Mouse (Mus musculus) CH12.LX (cell line): ENCODE results near the gene Lin7b. TPM values are rescaled to one million over a fixed set of nuclear protein-coding genes. Genes with fewer than 3 reads are reported as not detected.
A peak's percentile ranks its signal among the peaks of the same experiment; 100 is the strongest.

Source experiments
- DNase-seq: peaks from one replicate; pipeline ENCODE4 v3.0.0-alpha.2; 2013; ENCODE audit errors: extremely low read depth
- H3K27ac ChIP-seq: 2 replicates; pipeline ENCODE4 v1.5.1; 2012; ENCODE audit warnings: low read depth, mild to moderate bottlenecking, control low read depth, moderate library complexity; ENCODE audit not compliant: insufficient read depth
- H3K27me3 ChIP-seq: replicated peaks from 2 replicates; pipeline ENCODE3; 2012; ENCODE audit warnings: inconsistent platforms
- H3K36me3 ChIP-seq, 2 experiments: replicated peaks in 1 of 2; 2 replicates each; pipeline versions ENCODE3 to v1.6.1; 2012; ENCODE audit warnings: inconsistent platforms in 1 of 2, low read length in 1 of 2, mild to moderate bottlenecking in 1 of 2, mixed read lengths in 1 of 2, moderate library complexity in 1 of 2; ENCODE audit not compliant: control insufficient read depth in 1 of 2, insufficient read depth in 1 of 2
- H3K4me1 ChIP-seq, 2 experiments: 2 replicates each; pipeline ENCODE4 v1.6.1; 2012; ENCODE audit warnings: inconsistent platforms in 1 of 2, moderate library complexity in 1 of 2; ENCODE audit not compliant: insufficient read depth in 2 of 2, control insufficient read depth in 1 of 2
- H3K4me2 ChIP-seq: 2 replicates; pipeline ENCODE4 v1.6.1; 2012; ENCODE audit warnings: low read depth, mild to moderate bottlenecking, control low read depth; ENCODE audit not compliant: poor library complexity, insufficient read depth, severe bottlenecking
- H3K4me3 ChIP-seq, 3 experiments: fragments of 150-350 bp in 1 of 3; sonication (generic) in 1 of 3; replicated peaks in 1 of 3; 2 replicates each; pipeline versions ENCODE3 to v1.5.1; 2011 to 2012; ENCODE audit warnings: low read depth in 2 of 3, low read length in 2 of 3, mild to moderate bottlenecking in 2 of 3, moderate library complexity in 2 of 3, control low read depth in 1 of 3, improper control_type of control experiment in 1 of 3, inconsistent platforms in 1 of 3, mixed read lengths in 1 of 3; ENCODE audit not compliant: poor library complexity in 1 of 3
- H3K79me2 ChIP-seq: replicated peaks from 2 replicates; pipeline ENCODE4 v1.6.1; 2012; ENCODE audit warnings: mild to moderate bottlenecking, moderate library complexity; ENCODE audit not compliant: control insufficient read depth, poor library complexity, insufficient read depth, severe bottlenecking; ENCODE audit errors: extremely low read depth
- H3K9ac ChIP-seq: 2 replicates; pipeline ENCODE4 v1.6.1; 2012; ENCODE audit warnings: low read depth, mild to moderate bottlenecking, control low read depth, moderate library complexity; ENCODE audit not compliant: insufficient read depth
- H3K9me3 ChIP-seq: replicated peaks from 2 replicates; pipeline ENCODE3; 2012; ENCODE audit warnings: low read length, inconsistent platforms, mixed read lengths
- CHD1 ChIP-seq: IDR thresholded peaks from 2 replicates; pipeline ENCODE4 v1.6.1; 2012; ENCODE audit warnings: low read depth, low read length, improper control_type of control experiment, inconsistent platforms
- ELF1 ChIP-seq: IDR thresholded peaks from 2 replicates; pipeline ENCODE4 v1.6.1; 2014; ENCODE audit warnings: low read depth, mild to moderate bottlenecking, inconsistent platforms, low read length, improper control_type of control experiment
- ETS1 ChIP-seq: conservative IDR thresholded peaks from 2 replicates; pipeline ENCODE4 v1.6.1; 2012; ENCODE audit warnings: low read depth, mild to moderate bottlenecking, inconsistent platforms, low read length, improper control_type of control experiment, moderate library complexity
- HCFC1 ChIP-seq: IDR thresholded peaks from 2 replicates; pipeline ENCODE4 v1.6.1; 2012; ENCODE audit warnings: low read depth, mild to moderate bottlenecking, inconsistent platforms, low read length, improper control_type of control experiment
- IRF4 ChIP-seq: IDR thresholded peaks from 2 replicates; pipeline ENCODE4 v1.6.1; 2014; ENCODE audit warnings: low read depth, mild to moderate bottlenecking, inconsistent platforms, low read length, improper control_type of control experiment
- JUN ChIP-seq: IDR thresholded peaks from 2 replicates; pipeline ENCODE4 v1.6.1; 2011; ENCODE audit warnings: low read depth, mild to moderate bottlenecking, low read length, improper control_type of control experiment, moderate library complexity; ENCODE audit not compliant: insufficient read depth
- MAFK ChIP-seq: IDR thresholded peaks from 2 replicates; pipeline ENCODE4 v1.6.1; 2011; ENCODE audit warnings: low read length, improper control_type of control experiment; ENCODE audit not compliant: insufficient replicate concordance
- MAX ChIP-seq: IDR thresholded peaks from 2 replicates; pipeline ENCODE4 v1.6.1; 2011; ENCODE audit warnings: low read length, improper control_type of control experiment
- MAZ ChIP-seq: IDR thresholded peaks from 2 replicates; pipeline ENCODE4 v1.6.1; 2012; ENCODE audit warnings: low read depth, mild to moderate bottlenecking, inconsistent platforms, low read length, improper control_type of control experiment, moderate library complexity
- MXI1 ChIP-seq: IDR thresholded peaks from 2 replicates; pipeline ENCODE4 v1.6.1; 2011; ENCODE audit warnings: mild to moderate bottlenecking, low read depth, low read length, improper control_type of control experiment
- NELFE ChIP-seq: IDR thresholded peaks from 2 replicates; pipeline ENCODE4 v1.6.1; 2011; ENCODE audit warnings: low read depth, low read length, improper control_type of control experiment
- NRF1 ChIP-seq: IDR thresholded peaks from 2 replicates; pipeline ENCODE4 v1.6.1; 2014; ENCODE audit warnings: low read depth, mild to moderate bottlenecking, inconsistent platforms, low read length, improper control_type of control experiment, moderate library complexity
- POLR2A ChIP-seq: IDR thresholded peaks from 2 replicates; pipeline ENCODE4 v1.6.1; 2011; ENCODE audit warnings: low read depth, mild to moderate bottlenecking, improper control_type of control experiment, low read length
- RAD21 ChIP-seq: IDR thresholded peaks from 2 replicates; pipeline ENCODE4 v1.6.1; 2011; ENCODE audit warnings: low read depth, mild to moderate bottlenecking, low read length, improper control_type of control experiment, moderate library complexity
- SIN3A ChIP-seq: IDR thresholded peaks from 2 replicates; pipeline ENCODE4 v1.6.1; 2012; ENCODE audit warnings: low read length, improper control_type of control experiment, inconsistent platforms
- TCF12 ChIP-seq: IDR thresholded peaks from 2 replicates; pipeline ENCODE4 v1.6.1; 2014; ENCODE audit warnings: low read depth, mild to moderate bottlenecking, inconsistent platforms, low read length, improper control_type of control experiment
- UBTF ChIP-seq: IDR thresholded peaks from 2 replicates; pipeline ENCODE4 v1.6.1; 2012; ENCODE audit warnings: low read depth, mild to moderate bottlenecking, inconsistent platforms, low read length, improper control_type of control experiment, moderate library complexity
- USF2 ChIP-seq: conservative IDR thresholded peaks from 2 replicates; pipeline ENCODE4 v1.6.1; 2011; ENCODE audit warnings: low read depth, low read length, improper control_type of control experiment
- ZC3H11A ChIP-seq: IDR thresholded peaks from 2 replicates; pipeline ENCODE4 v1.6.1; 2012; ENCODE audit warnings: low read depth, mild to moderate bottlenecking, inconsistent platforms, low read length, improper control_type of control experiment
- ZMIZ1 ChIP-seq: IDR thresholded peaks from 2 replicates; pipeline ENCODE4 v1.6.1; 2012; ENCODE audit warnings: low read depth, mild to moderate bottlenecking, inconsistent platforms, low read length, improper control_type of control experiment
- ZNF384 ChIP-seq: IDR thresholded peaks from 2 replicates; pipeline ENCODE4 v1.6.1; 2012; ENCODE audit warnings: low read depth, low read length, improper control_type of control experiment, inconsistent platforms
- dilution Hi-C: fragments of 300-500 bp; cut with MboI; formaldehyde crosslinking; loops from 2 replicates; pipeline ENCODE4 v1.14.3; 2020; ENCODE audit warnings: low sequenced_read_pairs; ENCODE audit not compliant: extremely low pct_unique_long_range_greater_than_20kb, extremely low pct_ligation_motif_present
- in situ Hi-C: fragments of 300-500 bp; cut with MboI; formaldehyde crosslinking; loops from 3 replicates; pipeline ENCODE4 v1.14.3; 2019; ENCODE audit warnings: low sequenced_read_pairs, low pct_ligation_motif_present, low pct_unique_long_range_greater_than_20kb, mixed read lengths
- polyA plus RNA-seq: library from polyadenylated mRNA; unstranded; fragments of >175 nt; gene quantifications from 2 replicates; pipeline ENCODE4 v1.2.1, GENCODE M21; 2012; ENCODE audit warnings: low read depth; ENCODE audit not compliant: insufficient read length
- total RNA-seq, 2 experiments: library from RNA; depleted of rRNA; stranded (reverse); fragments of 300-350 nt in 1 of 2; fragments of >200 nt in 1 of 2; gene quantifications; 2 replicates each; pipeline ENCODE4 v1.2.3; 2012 to 2014

Lin7b gene
- total and polyA plus RNA-seq, 3 experiments: 3.8 to 10.4 (median 4.4) TPM

- no peaks in the 10 kb centered on the region for H3K79me2 ChIP-seq
- dilution Hi-C loops: no loop called here
- H3K36me3 ChIP-seq: no peaks in the 10 kb centered on the region
- no peak overlapping the region for H3K9ac ChIP-seq
- TF ChIP-seq JUN: no peak
- no peak for TF ChIP-seq SIN3A
- TF ChIP-seq ZMIZ1: no peak
- no peak for TF ChIP-seq CHD1
- TF ChIP-seq ETS1: no peak
- TF ChIP-seq MAFK: no peak
- TF ChIP-seq NRF1: no peak
- TF ChIP-seq MAZ: no peak
- no peak for TF ChIP-seq RAD21
- no peak for TF ChIP-seq ZNF384
- TF ChIP-seq IRF4: no peak
- no peak for TF ChIP-seq HCFC1
- TF ChIP-seq USF2: no peak
- TF ChIP-seq ZC3H11A: no peak
- TF ChIP-seq MAX: no peak
- no peak for TF ChIP-seq UBTF
- TF ChIP-seq MXI1: no peak
- DNase-seq: no peak
- H3K4me2 ChIP-seq: no peak overlapping the region
- in situ Hi-C loops: no loop called here
- H3K4me3 ChIP-seq: no peak overlapping the region
- peaks cover 36 to 50% of the 10 kb centered on the region in 2 experiments for H3K4me1 ChIP-seq
- no peak overlapping the region for H3K27ac ChIP-seq
- peaks cover 76% of the 10 kb centered on the region for H3K27me3 ChIP-seq
- H3K9me3 ChIP-seq: peaks cover 5% of the 10 kb centered on the region
These were observed 35.8 kb downstream of the Lin7b start for GRCm38 (mm10) chr7:45334605-45335004.

GRCm38 (mm10) chr7:45333431-45333982 is 36.9 kb downstream of the Lin7b start, which contains the start of gene Trpm4:
Gene Trpm4, minus strand, starts transcription at chr7:45333780.
- in situ Hi-C loops (no loop called here), dilution Hi-C loops (no loop called here)
- Histone ChIP-seq H3K4me2 (peak within 1 kb of the TSS; percentile 79), H3K79me2 (no peaks in the 10 kb centered on the region), H3K9me3 (peaks cover 5% of the 10 kb centered on the region), H3K36me3 (no peaks in the 10 kb centered on the region), H3K4me1 (peaks cover 33 to 40% of the 10 kb centered on the region in 2 experiments), H3K27me3 (peaks cover 73% of the 10 kb centered on the region), H3K9ac (peak within 1 kb of the TSS; percentile 50), H3K4me3 (peak within 1 kb of the TSS; percentile 57 to 62 (median 58)), H3K27ac (no peak within 1 kb of the TSS)
- DNase-seq: peak; percentile 55
- TF ChIP-seq ZMIZ1 (peak; percentile 62), MAZ (0 out of 2 replicates have a peak, but pooled peaks have one; percentile 48), NELFE (peak; percentile 52), POLR2A (peak; percentile 64), MXI1 (peak; percentile 68), IRF4 (no peak), ELF1 (peak; percentile 36; the same call in 1 of the 2 replicates), ZNF384 (no peak), TCF12 (0 out of 2 replicates have a peak, but pooled peaks have one; percentile 27)
